Mouse (Mus musculus) lung, postnatal 10 days (tissue): Measurements from ENCODE around the gene Rufy3.
A peak's percentile ranks its signal among the peaks of the same experiment; 100 is the strongest.
"Not testable (repeated sequence)": the region's sequence is repeated elsewhere in the genome, so short reads cannot be mapped to it uniquely, and the experiment has no call there.

Source experiments
- DNase-seq: peaks from one replicate; pipeline ENCODE4 v3.0.0; 2021

Rufy3 gene

DNA sequence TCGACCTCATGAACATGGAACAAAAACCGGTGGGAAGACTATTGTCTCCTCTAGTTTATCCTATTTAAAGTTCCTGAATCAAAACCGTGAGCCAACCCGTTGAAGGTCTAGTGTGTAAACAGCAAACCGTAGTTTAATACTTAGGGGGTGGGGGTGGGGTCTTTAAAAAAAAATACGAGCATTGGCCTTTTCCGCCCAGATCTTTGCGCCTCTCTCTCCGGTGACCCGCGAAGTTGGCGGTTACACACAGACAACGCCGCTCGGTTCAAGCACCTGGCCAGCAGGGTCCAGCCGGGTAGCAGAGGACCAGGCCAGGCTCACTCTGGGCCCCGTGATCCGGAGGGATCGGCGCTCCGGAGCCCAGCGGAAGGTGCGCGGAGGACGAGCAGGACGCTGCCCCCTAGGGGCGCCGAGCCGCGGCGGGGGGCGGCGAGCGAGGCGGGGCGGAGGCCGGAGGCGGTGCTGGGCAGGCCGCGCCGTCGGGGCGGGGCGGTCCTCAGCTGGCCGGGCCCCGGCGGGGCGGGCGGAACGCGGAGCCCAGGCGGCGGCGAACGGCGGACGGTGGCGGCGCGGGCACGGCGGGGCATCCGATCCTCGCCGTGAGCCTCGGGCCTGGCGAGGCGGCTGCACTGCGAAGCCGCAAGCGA lies at the start of gene Rufy3:
Gene Rufy3 (plus strand): TSS at position 540 of the 647 bp plus-strand sequence.
- DNase-seq: peak; percentile 90

DNA sequence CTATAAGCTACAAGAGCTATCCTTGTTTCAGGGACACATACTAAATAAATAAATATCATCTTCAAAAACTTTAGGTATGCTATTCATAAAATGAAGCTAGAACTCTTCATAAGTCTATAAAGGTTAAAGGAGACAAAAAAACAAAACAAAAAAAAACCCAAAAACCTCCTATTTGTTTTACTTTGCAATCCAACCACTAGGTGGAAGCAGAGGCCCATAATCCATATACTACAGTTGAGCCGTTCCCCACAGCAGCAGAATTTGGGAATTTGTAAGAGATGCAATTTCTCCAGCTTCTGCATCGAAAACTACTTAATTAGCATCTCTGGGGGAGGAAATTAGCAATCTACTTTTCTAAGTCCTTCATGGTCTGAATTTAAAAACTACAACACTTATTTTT lies 45.6 kb upstream of the Rufy3 start:
- DNase-seq: peak; percentile 49

DNA sequence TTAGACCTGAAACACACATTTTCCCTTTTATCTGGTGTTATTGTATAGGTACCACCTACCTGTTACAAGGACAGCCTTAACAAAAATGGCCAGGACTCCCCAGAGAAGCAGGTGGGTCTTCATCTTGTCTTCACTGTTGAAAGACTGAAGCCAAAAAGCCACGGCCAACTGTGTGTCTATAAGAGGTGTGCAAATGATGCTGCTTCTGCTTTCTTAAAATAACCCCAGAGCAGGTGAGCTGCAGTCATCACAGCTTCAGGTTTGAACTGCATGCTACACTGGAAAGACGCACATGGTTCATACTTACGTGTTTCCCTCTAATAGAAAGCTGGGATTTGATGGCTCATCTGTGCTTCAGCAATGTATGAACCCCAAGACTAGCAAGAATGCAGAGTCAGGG lies 37.2 kb upstream of the Rufy3 start, which contains the start of gene Jchain:
Gene Jchain (minus strand): TSS at position 235 of the 400 bp plus-strand sequence.
- DNase-seq: no peak

DNA sequence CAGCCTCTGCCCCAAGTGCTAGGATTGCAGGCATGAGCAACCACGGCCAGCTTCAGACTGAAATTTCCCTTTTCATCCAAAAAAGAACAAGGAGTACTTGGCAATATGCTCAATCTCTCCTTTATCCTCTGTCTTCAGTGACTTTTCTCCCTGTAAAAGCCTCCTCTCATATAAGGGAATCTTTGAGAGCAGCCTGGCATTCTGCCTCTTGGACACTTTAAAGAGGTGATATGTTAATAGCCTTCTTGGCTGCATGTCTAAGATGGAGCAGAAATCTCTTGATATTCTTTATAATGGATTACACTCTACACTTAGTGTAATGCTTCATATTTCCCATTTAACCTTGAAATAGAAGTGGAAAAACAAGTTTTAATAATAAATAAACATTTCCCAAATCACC lies 33.9 kb upstream of the Rufy3 start:
- no peak for DNase-seq

DNA sequence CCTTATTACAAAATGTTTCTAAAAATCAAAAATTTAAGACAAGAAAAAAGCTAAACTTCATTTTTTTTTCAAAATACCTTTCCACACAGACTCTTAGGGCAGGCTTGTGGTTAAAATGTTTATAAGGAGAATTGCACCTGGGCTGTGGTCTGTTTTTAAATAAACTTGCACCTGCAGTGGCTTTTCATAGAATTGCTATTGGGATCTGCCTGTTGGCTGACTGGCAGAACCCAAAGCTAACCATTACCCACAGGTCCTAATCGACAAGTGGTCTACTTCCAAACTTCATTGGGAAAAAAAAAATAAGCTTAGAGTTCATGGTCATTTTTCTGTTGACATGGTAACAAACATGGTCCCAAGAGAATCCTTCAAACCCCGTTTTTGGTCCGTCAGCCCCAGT lies 30.1 kb upstream of the Rufy3 start:
- DNase-seq: no peak

DNA sequence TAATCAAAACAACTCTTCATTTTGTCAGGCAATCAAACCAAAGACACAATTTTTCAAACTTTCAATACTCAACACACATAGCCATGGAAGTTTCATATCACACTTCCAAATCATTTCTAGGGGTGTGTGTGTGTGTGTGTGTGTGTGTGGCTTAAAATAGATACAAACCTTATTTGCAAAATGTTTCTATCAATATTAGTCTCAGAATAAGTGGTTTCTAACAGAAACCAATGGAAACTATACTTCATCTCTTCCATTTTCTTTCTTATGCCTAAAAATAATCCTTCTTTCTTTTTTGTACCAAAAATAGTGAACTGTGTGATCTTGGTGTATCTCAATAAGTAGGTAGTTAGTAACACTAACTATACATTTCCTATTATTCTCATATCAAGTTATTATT lies 24.0 kb upstream of the Rufy3 start:
- no peak for DNase-seq

DNA sequence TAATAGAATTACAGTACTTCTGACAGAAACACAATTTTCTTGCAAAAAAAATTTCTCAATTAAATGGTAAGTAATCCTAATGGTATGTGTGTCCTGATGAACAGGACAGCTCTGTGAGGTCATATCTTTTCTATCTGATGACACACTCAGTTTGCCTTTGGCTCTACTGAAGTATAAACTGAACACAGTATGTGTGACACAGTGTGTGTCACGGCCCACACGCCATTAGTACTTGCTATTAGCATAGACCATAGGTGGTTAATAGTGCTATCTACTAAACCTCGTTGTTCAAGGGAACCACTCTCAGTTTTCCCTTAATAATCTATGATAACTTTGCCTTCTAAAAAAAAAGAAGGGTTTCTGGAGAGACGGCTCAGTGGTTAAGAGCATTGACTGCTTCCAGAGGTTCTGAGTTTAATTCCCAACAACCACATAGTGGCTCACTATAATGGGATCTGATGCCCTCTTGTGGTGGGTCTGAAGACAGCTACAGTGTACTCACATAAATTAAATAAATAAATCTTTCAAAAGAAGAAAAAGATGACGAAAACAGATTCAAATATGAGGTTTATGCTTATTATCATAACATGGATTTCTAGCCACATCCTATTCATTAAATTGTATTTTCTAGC lies 22.1 kb upstream of the Rufy3 start:
- peak; percentile 75 for DNase-seq

DNA sequence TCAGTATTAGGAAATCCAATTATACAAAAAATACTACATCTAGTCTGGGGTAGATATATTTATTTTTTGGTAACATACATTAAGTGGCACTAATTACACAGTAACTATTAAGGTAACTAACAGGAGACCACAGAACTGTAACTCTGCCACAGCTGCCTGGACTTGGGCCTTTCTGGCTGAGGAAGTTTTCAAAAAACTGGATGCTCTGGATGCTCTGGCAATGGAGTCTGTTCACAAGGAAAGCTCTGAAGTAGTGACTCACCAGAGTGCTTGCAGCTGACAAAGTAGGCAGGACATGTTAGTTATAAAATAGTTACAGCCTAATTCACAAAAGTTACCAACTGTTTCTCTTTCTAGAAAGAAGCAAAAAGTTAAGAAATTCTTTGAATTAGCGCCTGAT lies 20.4 kb upstream of the Rufy3 start:
- DNase-seq: not testable (repeated sequence)

DNA sequence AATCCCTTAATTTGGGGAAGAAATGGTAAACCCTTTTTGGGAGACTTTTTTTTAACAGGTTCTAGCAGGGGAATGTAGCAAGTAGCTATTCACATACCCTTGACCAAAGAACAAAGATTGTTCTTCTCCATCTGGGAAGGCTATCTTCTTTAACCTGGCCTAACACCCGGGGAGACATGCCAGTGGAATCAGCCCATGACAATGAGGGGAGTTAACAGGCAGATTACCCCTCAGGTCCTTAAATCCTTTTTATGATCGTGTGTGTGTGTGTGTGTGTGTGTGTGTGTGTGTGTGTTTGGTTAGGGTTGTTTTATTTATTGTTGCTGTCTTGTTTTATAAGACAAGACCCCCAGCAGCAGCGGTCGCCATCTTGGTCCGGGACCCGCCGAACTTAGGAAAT lies 19.3 kb upstream of the Rufy3 start:
- no peak for DNase-seq

DNA sequence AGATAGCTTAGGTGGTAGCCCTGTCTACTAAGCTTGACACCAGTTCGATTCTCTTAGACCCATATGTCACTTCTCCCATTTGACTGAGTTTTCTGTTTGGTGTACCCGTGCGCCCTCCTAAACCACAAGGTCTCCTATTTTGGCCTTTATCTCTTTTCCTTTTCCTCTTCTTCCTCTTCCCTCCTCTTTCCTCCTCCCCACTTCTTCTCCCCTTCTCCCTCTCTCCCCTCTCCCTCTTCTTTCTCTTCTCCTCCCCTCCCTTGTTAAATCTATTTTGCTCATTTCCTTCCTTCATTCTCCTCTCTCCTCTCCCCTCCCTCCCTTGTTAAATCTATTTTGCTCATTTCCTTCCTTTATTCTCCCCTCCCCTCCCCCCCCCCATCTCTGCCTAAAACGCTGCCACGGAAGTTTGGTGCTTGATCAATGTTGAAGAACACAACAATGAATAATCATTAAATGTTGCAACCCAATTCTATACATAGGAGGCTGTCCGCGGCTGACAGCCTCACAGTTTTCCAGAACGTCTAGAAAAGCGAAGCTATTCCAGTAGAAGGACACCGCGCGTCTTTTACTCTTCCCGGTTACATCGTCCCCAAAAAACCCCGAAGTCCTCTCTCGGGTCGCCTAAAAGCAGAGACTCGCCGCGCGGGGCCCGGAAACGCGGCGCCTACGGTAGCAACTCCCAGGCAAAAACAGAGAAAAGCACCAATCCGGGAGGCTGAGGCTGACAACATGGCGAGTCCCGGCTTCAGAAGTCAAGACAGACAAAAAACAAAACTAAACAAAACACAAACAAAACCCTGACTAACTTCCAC lies 11.4 kb upstream of the Rufy3 start:
- no peak for DNase-seq

DNA sequence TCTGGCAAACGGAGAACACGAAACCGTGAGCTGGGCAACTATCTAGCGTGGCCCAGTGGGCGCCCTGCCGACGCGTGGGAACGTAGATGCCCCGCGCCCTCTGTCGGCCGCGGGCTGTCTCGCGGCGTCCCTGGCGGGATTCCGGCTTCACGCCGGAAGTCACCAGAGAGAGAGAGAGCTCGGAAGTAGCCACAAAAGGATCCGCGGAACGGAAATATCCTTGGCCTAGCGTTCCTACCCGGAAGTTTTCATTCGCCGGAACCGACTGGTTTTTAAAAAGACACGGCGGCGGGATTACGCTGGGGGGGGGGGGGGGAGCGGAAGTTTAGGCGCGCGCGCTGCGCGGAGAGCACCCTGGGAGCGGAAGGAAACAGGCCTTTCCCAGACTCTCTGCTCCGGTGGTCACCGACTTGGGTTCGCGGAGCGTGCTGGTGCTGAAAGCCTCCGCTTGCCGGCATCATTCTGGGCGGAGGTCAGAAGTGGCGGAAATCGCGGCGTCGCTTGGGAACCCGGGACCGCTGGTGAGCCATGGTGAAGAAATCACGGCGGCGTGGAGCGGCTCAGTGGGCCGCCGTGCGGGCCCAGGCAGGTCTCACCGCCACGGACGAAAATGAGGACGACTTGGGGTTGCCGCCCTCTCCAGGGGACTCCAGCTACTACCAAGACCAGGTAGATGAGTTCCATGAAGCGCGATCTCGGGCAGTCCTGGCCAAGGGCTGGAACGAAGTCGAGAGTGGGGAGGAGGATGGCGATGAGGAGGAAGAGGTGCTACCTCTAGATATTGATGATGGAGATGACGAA lies 10.6 kb upstream of the Rufy3 start, which contains the start of gene Utp3:
Gene Utp3 (plus strand): TSS at position 377 of the 801 bp plus-strand sequence.
- peak; percentile 97 for DNase-seq

DNA sequence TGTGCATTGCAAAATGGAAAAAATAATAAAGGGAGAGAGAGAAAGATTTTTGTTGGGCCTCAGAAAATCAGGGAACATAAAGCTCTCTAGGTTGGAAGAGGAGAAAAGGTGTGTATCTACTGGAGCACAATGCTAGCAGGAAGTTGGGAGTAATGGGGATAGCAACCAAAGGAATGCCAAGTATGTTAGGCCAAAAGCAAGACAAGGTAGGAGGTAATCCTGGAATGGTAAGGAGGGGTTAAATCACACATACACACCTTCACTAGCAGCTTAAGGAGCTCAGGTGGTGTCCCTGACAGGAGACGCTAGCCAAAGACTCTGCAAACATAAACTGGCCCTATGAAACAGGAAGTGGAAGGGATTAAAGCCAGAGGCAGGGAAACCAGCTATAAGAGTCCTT lies 5.8 kb upstream of the Rufy3 start:
- no peak for DNase-seq

DNA sequence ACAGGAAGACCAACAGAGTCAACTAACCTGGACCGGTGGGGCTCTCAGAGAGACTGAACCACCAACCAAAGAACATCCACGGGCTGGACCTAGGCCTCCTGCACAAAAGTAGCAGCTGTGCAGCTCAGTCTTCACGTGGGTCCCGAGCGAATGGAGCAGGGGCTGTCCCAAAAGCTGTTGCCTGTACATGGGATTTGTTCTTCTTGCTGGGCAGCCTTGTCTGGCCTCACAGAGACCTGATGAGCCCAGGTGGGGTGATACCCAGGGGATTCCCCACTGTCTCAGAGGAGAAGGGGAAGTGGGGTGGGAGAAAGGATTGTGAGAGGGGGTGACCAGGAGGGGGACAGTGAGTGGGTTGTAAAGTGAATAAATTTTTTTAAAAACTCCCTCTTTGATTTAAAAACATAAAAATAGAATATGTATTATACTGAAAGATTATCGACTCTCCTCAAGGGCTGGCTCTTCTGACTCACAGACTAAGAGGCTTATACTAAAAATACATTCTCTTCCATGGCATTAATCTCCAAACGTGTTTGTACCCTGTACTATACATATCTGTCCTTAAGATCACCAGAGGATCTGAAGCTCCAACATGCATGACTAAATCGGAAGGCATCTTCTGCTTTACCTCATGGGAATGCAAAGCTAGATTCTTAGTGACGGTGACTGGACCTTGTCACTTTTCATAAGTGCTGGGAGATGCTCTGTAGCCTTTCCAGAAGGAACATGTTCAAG lies 3.6 kb upstream of the Rufy3 start:
- no peak for DNase-seq

DNA sequence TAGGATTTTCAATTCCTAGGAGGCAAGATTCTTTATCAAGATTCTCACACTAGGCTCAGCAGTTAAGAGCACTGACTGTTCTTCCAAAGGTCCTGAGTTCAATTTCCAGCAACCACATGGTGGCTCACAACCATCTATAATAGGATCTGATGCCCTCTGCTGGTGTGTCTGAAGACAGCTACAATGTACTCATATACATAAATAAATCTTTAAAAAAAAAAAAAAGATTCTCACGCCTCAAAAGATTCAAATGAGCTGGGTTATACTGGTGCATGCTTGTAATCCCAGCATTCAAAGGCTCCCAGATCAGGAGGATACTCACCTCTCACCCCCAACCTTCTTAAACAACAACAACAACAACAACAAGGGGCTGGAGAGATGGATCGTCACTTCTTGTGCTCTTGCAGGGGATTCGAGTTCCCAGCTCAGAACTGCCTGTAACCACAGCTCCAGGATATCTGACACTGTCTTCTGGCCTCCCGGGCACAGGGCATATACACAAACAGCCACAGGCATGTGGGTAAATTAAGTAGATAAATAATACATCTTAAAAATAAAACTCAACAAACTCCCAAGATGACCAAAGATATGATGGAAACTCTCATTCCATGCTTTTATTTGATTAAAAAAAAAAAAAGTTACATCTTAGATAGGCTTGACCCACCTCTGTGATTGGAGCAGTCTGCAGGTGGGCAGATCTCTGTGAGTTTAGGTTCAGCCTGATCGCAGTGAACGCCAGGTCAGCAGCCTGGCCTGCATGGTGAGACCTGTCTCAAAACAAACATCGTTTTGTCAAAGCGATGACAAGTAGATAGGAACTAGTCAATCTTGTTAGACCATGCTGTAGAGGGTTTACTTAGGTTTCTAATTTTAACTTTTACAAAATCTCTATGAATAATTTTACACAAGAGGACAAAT lies 1.7 kb upstream of the Rufy3 start:
- no peak for DNase-seq

DNA sequence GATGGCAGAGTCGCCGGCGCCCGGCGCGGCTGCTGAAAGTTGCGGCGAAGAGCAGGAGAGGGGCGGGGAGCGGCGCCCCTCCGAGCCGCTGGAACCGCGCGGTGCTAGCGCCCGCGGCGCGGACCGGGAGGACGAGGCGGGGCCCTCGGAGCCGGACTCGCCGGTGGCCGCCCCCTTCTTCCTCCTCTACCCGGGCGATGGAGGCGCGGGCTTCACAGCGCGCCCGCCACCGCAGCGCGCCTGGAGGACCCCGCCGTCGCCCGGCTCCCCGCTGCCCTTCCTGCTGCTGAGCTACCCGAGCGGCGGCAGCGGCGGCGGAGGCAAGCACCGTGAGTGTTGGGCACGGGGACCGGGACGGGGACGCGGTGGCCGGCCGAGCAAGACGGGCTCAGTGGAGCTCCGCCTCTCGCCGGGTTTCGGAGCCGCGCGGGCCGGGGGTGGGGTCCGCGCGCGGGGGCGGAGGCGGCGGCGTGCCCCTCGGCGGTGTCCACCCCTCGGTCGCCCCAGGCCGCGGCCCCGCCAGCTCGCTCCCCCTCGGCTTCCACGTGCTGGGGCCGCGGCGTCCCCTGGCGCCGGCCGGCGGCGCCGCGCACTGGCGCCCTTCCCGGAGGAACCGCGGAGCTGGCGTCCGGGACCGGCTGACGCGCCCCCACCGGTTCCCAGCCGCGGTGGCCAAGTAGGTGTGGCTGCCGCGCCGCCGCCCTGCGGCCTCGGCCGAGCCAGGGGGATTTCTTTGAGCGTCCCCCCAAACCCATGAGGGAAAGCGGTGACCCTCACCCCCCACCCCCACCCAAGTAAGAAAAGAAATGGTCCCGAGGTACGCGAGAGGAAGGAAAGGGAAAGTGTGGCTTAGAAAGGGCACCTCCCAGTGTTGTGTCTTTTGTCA lies 551 bp downstream of the Rufy3 start:
- peak; percentile 76 for DNase-seq

DNA sequence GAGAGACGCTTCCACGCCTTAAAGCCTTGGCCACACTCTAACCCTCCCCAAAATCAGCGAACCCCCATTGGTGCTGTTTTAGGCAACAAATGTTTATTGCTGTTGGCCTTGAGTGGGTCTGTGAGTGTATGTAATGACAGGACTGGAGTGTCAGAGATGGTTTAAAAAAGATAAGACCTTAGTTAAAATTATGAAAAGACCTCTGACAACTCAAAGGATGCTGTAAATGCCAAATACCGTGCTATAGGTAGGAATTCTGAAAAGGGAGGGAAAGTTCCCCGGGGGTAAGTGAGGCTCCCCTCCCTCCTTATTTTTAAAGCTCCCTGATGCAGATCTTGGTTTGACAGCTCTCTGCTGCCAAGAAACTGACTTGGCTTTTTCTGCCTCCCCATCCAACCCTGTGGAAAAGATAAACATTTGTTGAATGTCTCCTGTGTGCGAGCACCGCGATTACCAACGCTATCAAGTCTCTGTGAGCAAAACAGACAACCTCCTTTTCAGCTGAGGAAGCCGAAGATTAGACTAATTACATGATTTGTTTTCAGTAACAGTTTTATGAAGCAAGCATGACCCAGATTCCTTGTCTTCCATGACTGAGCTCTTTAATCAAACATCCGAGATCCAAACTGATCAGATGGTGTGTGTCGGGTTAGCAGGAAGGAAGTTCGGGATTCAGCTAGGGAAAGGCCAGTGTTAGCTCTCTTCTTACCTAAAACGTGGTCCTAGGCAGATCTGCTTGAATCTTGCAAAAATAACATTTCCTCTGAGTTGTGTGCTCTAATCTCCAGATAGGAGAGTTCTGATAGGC lies 1.4 kb downstream of the Rufy3 start:
- no peak for DNase-seq

DNA sequence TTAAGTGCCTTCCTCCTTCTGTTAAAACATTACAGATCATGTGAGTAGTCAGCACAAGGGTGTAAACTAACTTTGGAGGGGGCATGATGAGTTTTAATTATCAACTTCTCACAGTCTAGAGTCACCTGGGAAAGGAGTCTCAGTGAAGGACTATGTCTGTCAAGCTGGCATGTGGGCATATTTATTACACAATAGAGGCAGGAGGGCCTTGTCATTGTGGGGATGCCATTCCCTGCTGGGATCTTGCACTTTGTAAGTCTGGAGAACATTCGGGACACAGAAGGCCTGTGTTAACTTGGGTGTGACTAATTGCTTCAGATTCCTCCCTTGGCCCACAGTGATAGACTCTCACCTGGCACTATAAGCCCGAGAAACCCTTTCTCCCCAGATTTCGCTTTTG lies 4.7 kb downstream of the Rufy3 start:
- DNase-seq: no peak

DNA sequence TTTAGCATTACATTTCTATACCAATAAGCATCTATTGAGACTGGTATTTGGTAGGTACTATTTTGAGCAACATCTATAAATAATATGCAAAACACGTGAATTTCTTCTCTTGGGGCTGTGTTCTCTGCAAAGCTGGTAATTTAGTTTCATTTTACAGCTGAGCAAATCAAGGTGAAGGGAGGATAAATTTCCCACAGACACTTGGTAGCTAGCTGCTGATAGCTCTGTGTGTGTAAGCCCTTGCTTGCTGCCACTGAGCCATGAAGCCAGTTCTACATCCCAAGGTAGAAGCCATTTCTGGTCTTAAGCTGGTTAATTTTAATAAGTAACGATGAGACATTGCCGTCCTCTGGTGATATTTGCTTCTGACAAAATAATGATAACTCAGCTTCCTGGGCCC lies 10.0 kb downstream of the Rufy3 start:
- no peak for DNase-seq
